Mouse (Mus musculus): ENCODE results near the gene Lrrc75a. TPM values are rescaled to one million over a fixed set of nuclear protein-coding genes. Genes with fewer than 3 reads are reported as not detected.
A peak's percentile ranks its signal among the peaks of the same experiment; 100 is the strongest.

Lrrc75a gene
- polyA plus RNA-seq, 1 experiment from 2014 or later, result 11.4 TPM

DNA sequence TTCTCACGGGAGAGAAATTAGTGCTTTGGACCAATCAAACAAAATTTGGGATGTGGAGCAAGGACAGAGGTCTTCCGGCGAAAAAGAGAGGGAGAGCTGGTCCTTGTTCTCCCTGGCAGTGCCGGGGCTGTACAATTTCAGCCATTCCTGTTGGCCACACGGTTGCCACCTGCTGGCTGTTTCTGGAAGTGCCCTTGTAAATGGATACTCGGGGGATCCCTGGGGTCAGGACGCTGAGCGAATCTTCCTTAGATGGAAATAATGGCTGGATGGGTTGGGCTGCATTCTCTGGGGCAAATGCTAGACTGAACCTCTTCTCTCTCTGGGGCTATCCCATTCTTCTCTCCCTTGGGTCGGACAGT is 73.0 kb downstream of the Lrrc75a start:
- H3K4me3 ChIP-seq (replicated peaks), result peak overlapping the region; percentile 57
- H3K9me3 ChIP-seq, result no peaks in the 10 kb centered on the region
- peak overlapping the region; percentile 93 for H3K4me2 ChIP-seq (replicated peaks)
- 1% methylated on average over 9 of the region's 9 CpGs for WGBS
- H3K9ac ChIP-seq (replicated peaks), result peak overlapping the region; percentile 77
- no peaks in the 10 kb centered on the region for H3K36me3 ChIP-seq
- H3K4me1 ChIP-seq (replicated peaks), result peaks cover 18% of the 10 kb centered on the region
- ATAC-seq, result peak; percentile 81
- peaks cover 5% of the 10 kb centered on the region; the same call in 1 of the 2 replicates for H3K27me3 ChIP-seq
- H3K27ac ChIP-seq, result peak overlapping the region; percentile 72; the same call in 1 of the 2 replicates

GRCm38 (mm10) chr11:62574703-62575085 is 73.6 kb downstream of the Lrrc75a start:
- ATAC-seq, result peak; percentile 49; the same call in 1 of the 2 replicates
- no peaks in the 10 kb centered on the region for H3K36me3 ChIP-seq
- no peak overlapping the region for H3K9ac ChIP-seq (replicated peaks)
- no peak overlapping the region for H3K27ac ChIP-seq
- H3K4me1 ChIP-seq (replicated peaks), result peaks cover 18% of the 10 kb centered on the region
- no peaks in the 10 kb centered on the region for H3K9me3 ChIP-seq
- WGBS, result 92% methylated on average over 4 of the region's 4 CpGs
- peaks cover 5% of the 10 kb centered on the region; the same call in 1 of the 2 replicates for H3K27me3 ChIP-seq
- no peak overlapping the region for H3K4me3 ChIP-seq (replicated peaks)
- H3K4me2 ChIP-seq (replicated peaks), result no peak overlapping the region

DNA sequence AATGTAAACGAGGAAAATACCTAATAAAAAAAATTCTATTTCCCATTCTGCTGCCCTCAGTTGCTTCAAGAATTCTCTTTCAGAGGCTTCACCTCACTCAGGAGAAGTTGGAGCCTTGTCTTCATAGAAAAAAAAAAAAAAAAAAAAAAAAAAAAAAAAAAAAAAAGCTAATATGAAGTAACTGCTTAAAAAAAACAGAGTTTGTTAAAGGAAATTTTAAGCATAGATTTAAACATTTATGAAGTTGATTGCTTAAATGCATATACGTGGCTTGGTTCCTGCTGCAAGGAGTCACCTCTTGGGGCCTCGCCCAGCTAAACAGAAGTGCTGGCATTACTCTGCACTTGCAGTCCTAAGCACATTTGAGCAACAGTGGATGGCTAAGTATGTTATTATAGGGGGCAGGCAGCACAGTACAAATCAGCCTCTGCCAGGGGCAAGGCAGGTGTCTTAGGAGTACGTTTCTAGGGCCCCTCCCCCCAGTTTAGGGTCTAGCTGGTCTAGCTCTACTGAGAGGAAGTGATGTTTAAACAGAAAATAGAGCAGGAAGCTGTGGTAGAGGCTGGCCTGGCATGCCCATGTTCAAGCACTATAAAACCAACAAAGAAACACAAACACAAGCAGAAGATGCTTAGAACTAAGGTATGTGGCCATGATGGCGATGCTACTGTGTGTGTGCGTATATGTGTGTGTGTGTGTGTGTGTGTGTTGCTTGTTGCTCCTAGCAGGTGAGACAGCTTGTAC is 74.2 kb downstream of the Lrrc75a start, which contains the start of gene Trpv2:
Gene Trpv2, plus strand, starts transcription at position 528 of the 744 bp plus-strand sequence.
- no peak for ATAC-seq
- Histone ChIP-seq H3K4me2 (replicated peaks) (peak within 1 kb of the TSS; percentile 93), H3K4me1 (replicated peaks) (peaks cover 18% of the 10 kb centered on the region), H3K9me3 (no peaks in the 10 kb centered on the region), H3K27me3 (peaks cover 5% of the 10 kb centered on the region; the same call in 1 of the 2 replicates), H3K4me3 (replicated peaks) (peak within 1 kb of the TSS; percentile 57), H3K27ac (no peak within 1 kb of the TSS), H3K36me3 (no peaks in the 10 kb centered on the region), H3K9ac (replicated peaks) (peak within 1 kb of the TSS; percentile 77; the same call in 1 of the 2 replicates)
- 82% methylated on average over 6 of the region's 6 CpGs for WGBS

- Histone ChIP-seq H3K4me1 (replicated peaks) (no peaks in the 10 kb centered on the region), H3K27ac (no peak overlapping the region), H3K27me3 (no peaks in the 10 kb centered on the region), H3K9me3 (no peaks in the 10 kb centered on the region), H3K9ac (replicated peaks) (no peak overlapping the region), H3K4me2 (replicated peaks) (no peak overlapping the region), H3K4me3 (replicated peaks) (no peak overlapping the region), H3K36me3 (no peaks in the 10 kb centered on the region)
- 80% methylated on average over 3 of the region's 3 CpGs for WGBS
- ATAC-seq, result no peak
Observed at GRCm38 (mm10) chr11:62568300-62568699, 80.0 kb downstream of the Lrrc75a start.

DNA sequence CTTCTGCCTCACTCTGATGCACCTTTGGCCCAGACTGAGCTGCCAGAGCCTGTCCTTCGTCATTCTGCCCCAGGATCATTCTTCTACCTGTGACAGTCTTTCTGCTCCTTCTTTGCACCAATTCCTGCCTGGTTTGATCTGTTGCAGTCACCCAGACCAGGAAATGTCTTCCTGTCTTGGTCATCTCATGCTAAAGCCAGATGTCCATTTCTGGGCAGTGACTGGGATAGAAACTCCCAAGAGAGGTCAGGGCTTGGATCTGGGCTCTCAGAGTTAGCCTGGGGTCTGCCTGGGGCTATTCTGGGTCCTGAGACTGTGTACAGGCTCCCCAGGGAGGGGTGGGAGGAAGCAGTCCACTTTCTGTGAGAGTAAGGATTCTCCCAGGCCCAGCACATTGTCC is 82.1 kb downstream of the Lrrc75a start:
- WGBS, result 69% methylated on average over 1 of the region's 1 CpGs
- H3K4me3 ChIP-seq (replicated peaks), result no peak overlapping the region
- H3K27me3 ChIP-seq, result no peaks in the 10 kb centered on the region

GRCm38 (mm10) chr11:62565747-62566146 is 82.6 kb downstream of the Lrrc75a start:
- Histone ChIP-seq H3K9me3 (no peaks in the 10 kb centered on the region), H3K9ac (replicated peaks) (no peak overlapping the region), H3K27me3 (no peaks in the 10 kb centered on the region), H3K4me1 (replicated peaks) (0 out of 2 replicates have a peak, but pooled peaks cover under 1% of the 10 kb centered on the region), H3K36me3 (no peaks in the 10 kb centered on the region), H3K27ac (no peak overlapping the region), H3K4me3 (replicated peaks) (no peak overlapping the region), H3K4me2 (replicated peaks) (no peak overlapping the region)
- WGBS, result 79% methylated on average over 7 of the region's 7 CpGs
- no peak for ATAC-seq

More for the DNA sequence above, 82.1 kb downstream of the Lrrc75a start:
- no peak overlapping the region for H3K4me2 ChIP-seq (replicated peaks)
- no peak overlapping the region for H3K27ac ChIP-seq
- no peaks in the 10 kb centered on the region for H3K4me1 ChIP-seq (replicated peaks)
- H3K36me3 ChIP-seq, result no peaks in the 10 kb centered on the region
- ATAC-seq, result no peak
- H3K9ac ChIP-seq (replicated peaks), result no peak overlapping the region
- no peaks in the 10 kb centered on the region for H3K9me3 ChIP-seq

GRCm38 (mm10) chr11:62563590-62563989 is 84.7 kb downstream of the Lrrc75a start:
- WGBS, result 94% methylated on average over 2 of the region's 2 CpGs
- ATAC-seq, result no peak

GRCm38 (mm10) chr11:62560463-62561016 is 87.8 kb downstream of the Lrrc75a start:
- H3K4me1 ChIP-seq (replicated peaks), result peaks cover 14% of the 10 kb centered on the region
- 28% methylated on average over 43 of the region's 43 CpGs for WGBS

More at GRCm38 (mm10) chr11:62563590-62563989, 84.7 kb downstream of the Lrrc75a start:
- Histone ChIP-seq H3K4me1 (replicated peaks) (peaks cover 6% of the 10 kb centered on the region; the same call in 1 of the 2 replicates), H3K27ac (no peak overlapping the region), H3K27me3 (no peaks in the 10 kb centered on the region), H3K36me3 (no peaks in the 10 kb centered on the region), H3K4me3 (replicated peaks) (no peak overlapping the region), H3K9ac (replicated peaks) (no peak overlapping the region), H3K9me3 (no peaks in the 10 kb centered on the region), H3K4me2 (replicated peaks) (no peak overlapping the region)

GRCm38 (mm10) chr11:62558961-62559646 is 89.2 kb downstream of the Lrrc75a start:
- peaks cover 28% of the 10 kb centered on the region for H3K4me1 ChIP-seq (replicated peaks)
- H3K36me3 ChIP-seq, result peaks cover 15% of the 10 kb centered on the region
- no peak overlapping the region for H3K4me2 ChIP-seq (replicated peaks)
- H3K9me3 ChIP-seq, result no peaks in the 10 kb centered on the region
- ATAC-seq, result no peak
- H3K4me3 ChIP-seq (replicated peaks), result no peak overlapping the region
- H3K27me3 ChIP-seq, result no peaks in the 10 kb centered on the region
- WGBS, result 72% methylated on average over 6 of the region's 6 CpGs
- H3K9ac ChIP-seq (replicated peaks), result no peak overlapping the region
- H3K27ac ChIP-seq, result no peak overlapping the region

More at GRCm38 (mm10) chr11:62560463-62561016, 87.8 kb downstream of the Lrrc75a start:
- Histone ChIP-seq H3K9me3 (no peaks in the 10 kb centered on the region), H3K36me3 (peaks cover under 1% of the 10 kb centered on the region; the same call in 1 of the 2 replicates), H3K27me3 (no peaks in the 10 kb centered on the region), H3K9ac (replicated peaks) (peak overlapping the region; percentile 49), H3K4me3 (replicated peaks) (peak overlapping the region; percentile 25), H3K4me2 (replicated peaks) (peak overlapping the region; percentile 49), H3K27ac (no peak overlapping the region)
- ATAC-seq, result peak; percentile 20; the same call in 1 of the 2 replicates

- 78% methylated on average over 2 of the region's 2 CpGs for WGBS
- Histone ChIP-seq H3K27me3 (no peaks in the 10 kb centered on the region), H3K4me1 (replicated peaks) (peaks cover 38% of the 10 kb centered on the region), H3K9ac (replicated peaks) (no peak overlapping the region), H3K4me3 (replicated peaks) (no peak overlapping the region), H3K36me3 (peaks cover 24% of the 10 kb centered on the region), H3K4me2 (replicated peaks) (no peak overlapping the region), H3K9me3 (no peaks in the 10 kb centered on the region), H3K27ac (no peak overlapping the region)
- no peak for ATAC-seq
Observed at GRCm38 (mm10) chr11:62558152-62558551, 90.2 kb downstream of the Lrrc75a start.

GRCm38 (mm10) chr11:62557205-62557604 is 91.1 kb downstream of the Lrrc75a start:
- no peaks in the 10 kb centered on the region for H3K27me3 ChIP-seq
- H3K27ac ChIP-seq, result no peak overlapping the region
- H3K9ac ChIP-seq (replicated peaks), result no peak overlapping the region
- H3K4me2 ChIP-seq (replicated peaks), result no peak overlapping the region
- H3K9me3 ChIP-seq, result no peaks in the 10 kb centered on the region
- ATAC-seq, result no peak
- WGBS, result 72% methylated on average over 5 of the region's 5 CpGs
- H3K4me1 ChIP-seq (replicated peaks), result peaks cover 39% of the 10 kb centered on the region
- H3K4me3 ChIP-seq (replicated peaks), result no peak overlapping the region
- H3K36me3 ChIP-seq, result peaks cover 25% of the 10 kb centered on the region

DNA sequence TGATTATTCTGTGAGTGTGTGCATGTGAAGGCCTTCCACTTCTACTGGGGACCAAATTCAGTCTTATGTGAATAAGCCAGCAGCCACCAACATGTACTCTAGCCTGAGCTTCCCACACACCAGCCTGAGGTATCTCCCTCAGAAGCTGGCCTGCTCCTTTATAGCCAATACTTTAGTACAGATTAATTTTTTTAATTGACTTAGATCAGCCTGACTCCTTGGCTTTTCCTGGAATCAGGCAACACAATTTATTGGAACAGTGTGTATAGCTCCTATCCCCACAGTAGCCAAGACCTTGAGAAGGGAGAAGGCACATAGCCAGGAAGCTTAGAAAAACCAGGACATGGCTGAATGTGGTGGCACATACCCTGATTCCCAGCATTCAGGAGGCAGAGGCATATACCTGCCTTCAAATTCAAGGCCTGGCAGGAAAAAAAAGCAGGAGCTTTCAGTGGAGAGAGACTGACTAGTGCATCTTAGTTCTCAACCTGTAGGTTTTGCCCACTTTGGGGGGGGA is 92.4 kb downstream of the Lrrc75a start:
- Histone ChIP-seq H3K36me3 (peaks cover 25% of the 10 kb centered on the region), H3K4me2 (replicated peaks) (peak overlapping the region; percentile 97), H3K9ac (replicated peaks) (no peak overlapping the region), H3K4me3 (replicated peaks) (no peak overlapping the region), H3K27ac (no peak overlapping the region), H3K9me3 (no peaks in the 10 kb centered on the region), H3K27me3 (no peaks in the 10 kb centered on the region), H3K4me1 (replicated peaks) (peaks cover 39% of the 10 kb centered on the region)
- ATAC-seq, result no peak
